ENCODE assay signal across 8 mouse cellular contexts in the genomic region with DNA sequence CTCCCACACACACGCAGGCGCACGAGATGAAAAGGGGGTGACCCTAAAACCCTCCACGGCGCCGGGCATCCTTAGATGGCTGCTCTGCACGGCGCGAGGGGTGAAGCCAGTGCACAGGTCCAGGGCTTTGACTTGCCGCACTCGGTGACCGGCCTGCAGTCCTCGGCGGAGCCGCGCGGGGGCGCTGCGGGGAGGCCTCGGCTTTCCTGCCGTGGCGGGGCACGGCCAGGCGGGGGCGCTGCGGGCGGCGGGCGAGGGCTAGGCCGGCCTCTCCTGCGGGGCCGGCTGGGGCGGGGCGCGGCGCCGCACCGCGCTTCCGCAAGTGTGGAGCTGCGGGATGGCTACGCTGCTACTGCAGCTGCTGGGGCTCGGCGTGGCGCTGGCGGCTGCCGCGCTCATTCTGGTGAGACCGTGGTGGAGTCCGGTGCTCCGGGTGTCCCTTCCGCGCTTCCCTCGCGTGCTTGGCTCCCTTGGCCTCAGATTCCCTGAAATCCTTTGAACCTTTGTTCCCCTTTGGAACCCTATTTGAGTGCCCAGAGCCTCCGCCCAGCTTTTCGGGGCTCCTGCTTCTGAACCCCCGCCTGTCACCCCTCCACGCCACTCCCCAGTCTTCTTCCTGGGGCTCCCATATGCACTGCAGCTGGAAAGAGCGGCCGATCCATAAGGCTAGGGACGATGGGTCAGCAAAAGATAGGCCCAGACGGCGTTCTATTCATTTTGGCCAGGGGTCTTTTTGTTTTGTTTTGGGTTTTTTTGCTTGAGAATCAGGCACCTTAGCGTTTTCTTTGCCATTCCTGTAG. TPM values are rescaled to one million over a fixed set of nuclear protein-coding genes. Genes with fewer than 3 reads are reported as not detected.
A peak's percentile ranks its signal among the peaks of the same experiment; 100 is the strongest.
DNase-seq lines count a peak whose midpoint lies in the region; ATAC-seq lines count a peak whose summit lies in the region.

A gene (minus strand): TSS at position 147 of the 800 bp plus-strand sequence.
A gene (plus strand): TSS at position 293 of the 800 bp plus-strand sequence.

- H3K4me2 ChIP-seq in heart, embryonic 14.5 days (ENCODE audit: low read length): peak within 1 kb of the TSS; percentile 90
- H3K4me2 ChIP-seq in liver, embryonic 12.5 days: peak within 1 kb of the TSS; percentile 92

- peak within 1 kb of the TSS; percentile 96 for H3K4me3 ChIP-seq in forebrain, embryonic 10.5 days
- H3K4me3 ChIP-seq in heart, embryonic 14.5 days (ENCODE audit: control insufficient read depth in 1 of 2, insufficient read depth in 1 of 2, low read depth in 1 of 2, low read length in 2 of 2): peak within 1 kb of the TSS; percentile 78 to 89
- H3K4me3 ChIP-seq in liver, embryonic 12.5 days: peak within 1 kb of the TSS; percentile 92

- DNase-seq in CD4-positive helper T cell, adult 2 months (ENCODE audit: low read depth, low spot score): peak; percentile 90
- peak; percentile 60 for DNase-seq in brain, embryonic 18.5 days (ENCODE audit: low read depth, low spot score)
- DNase-seq in forebrain, embryonic 10.5 days (ENCODE audit: extremely low spot score, low spot score): peak; percentile 92
- DNase-seq in kidney, postnatal 14 days: peak; percentile 92
- peak; percentile 96 for DNase-seq in naive thymus-derived CD4-positive, alpha-beta T cell, adult 2 months (ENCODE audit: low read depth)
- peak; percentile 85 for DNase-seq in splenic B cell, adult 2 months (ENCODE audit: low read depth, low spot score)

- peaks cover 14% of the 10 kb centered on the region for H3K4me1 ChIP-seq in forebrain, embryonic 10.5 days
- H3K4me1 ChIP-seq in heart, embryonic 14.5 days (ENCODE audit: control insufficient read depth in 2 of 2, insufficient read depth in 2 of 2, low read length in 2 of 2): peaks cover 0 to 12% of the 10 kb centered on the region in 2 experiments; a peak in 1 of 4 replicates
- H3K4me1 ChIP-seq in liver, embryonic 12.5 days: peaks cover 37% of the 10 kb centered on the region

- H3K9me3 ChIP-seq in forebrain, embryonic 10.5 days: no peaks in the 10 kb centered on the region
- no peaks in the 10 kb centered on the region for H3K9me3 ChIP-seq in heart, embryonic 14.5 days (ENCODE audit: control insufficient read depth, low read length)
- no peaks in the 10 kb centered on the region for H3K9me3 ChIP-seq in liver, embryonic 12.5 days (replicated peaks)

- peak within 1 kb of the TSS; percentile 98 for H3K27ac ChIP-seq in forebrain, embryonic 10.5 days
- peak within 1 kb of the TSS; percentile 98 to 100 for H3K27ac ChIP-seq in heart, embryonic 14.5 days (replicated peaks in 1 of 2; ENCODE audit: control insufficient read depth in 1 of 2, insufficient read depth in 1 of 2, low read depth in 2 of 2, low read length in 2 of 2)
- peak within 1 kb of the TSS; percentile 99 for H3K27ac ChIP-seq in liver, embryonic 12.5 days

- peaks cover 61% of the 10 kb centered on the region for H3K36me3 ChIP-seq in forebrain, embryonic 10.5 days (replicated peaks)
- peaks cover 47% of the 10 kb centered on the region for H3K36me3 ChIP-seq in heart, embryonic 14.5 days (ENCODE audit: control insufficient read depth, insufficient read depth, low read length)
- peaks cover 58% of the 10 kb centered on the region for H3K36me3 ChIP-seq in liver, embryonic 12.5 days
- peaks cover 4% of the 10 kb centered on the region for H3K36me3 ChIP-seq in splenic B cell, adult 2 months (ENCODE audit: control insufficient read depth, insufficient read depth, low read length, poor library complexity, severe bottlenecking)

- peak; percentile 85 for ATAC-seq in heart, embryonic 14.5 days (ENCODE audit: insufficient number of reproducible peaks, insufficient read depth, low FRiP score, low read depth)
- peak; percentile 86 for ATAC-seq in liver, embryonic 12.5 days

- WGBS in forebrain, embryonic 10.5 days: 1% methylated on average over 61 of the region's 65 CpGs
- WGBS in heart, embryonic 14.5 days: under 1% methylated on average over 63 of the region's 65 CpGs
- under 1% methylated on average over 56 of the region's 65 CpGs for WGBS in liver, embryonic 12.5 days (ENCODE audit: insufficient replicate concordance)

- no peaks in the 10 kb centered on the region for H3K27me3 ChIP-seq in forebrain, embryonic 10.5 days (ENCODE audit: poor library complexity, severe bottlenecking)
- no peaks in the 10 kb centered on the region for H3K27me3 ChIP-seq in heart, embryonic 14.5 days (ENCODE audit: control insufficient read depth, insufficient read depth, low read length)
- H3K27me3 ChIP-seq in liver, embryonic 12.5 days (replicated peaks): no peaks in the 10 kb centered on the region
- H3K27me3 ChIP-seq in splenic B cell, adult 2 months (ENCODE audit: control insufficient read depth, insufficient read depth, low read length, poor library complexity, severe bottlenecking): no peaks in the 10 kb centered on the region

- peak within 1 kb of the TSS; percentile 97 for H3K9ac ChIP-seq in heart, embryonic 14.5 days (ENCODE audit: low read length)
- peak within 1 kb of the TSS; percentile 88 for H3K9ac ChIP-seq in liver, embryonic 12.5 days

RNA-seq across cellular contexts. Expression of the first gene that starts in this region (rescaled TPM):
- 196 and 206 TPM in 2 replicates for polyA plus RNA-seq in forebrain, embryonic 10.5 days (2016; fragmentation: Nextera tagmentation; extraction: Ambion mirVana)
- 70.6 and 79.7 TPM in 2 replicates for polyA plus RNA-seq in heart, embryonic 14.5 days (2014; fragmentation: Nextera tagmentation; extraction: Ambion mirVana)
- 124 and 125 TPM in 2 replicates for polyA plus RNA-seq in liver, embryonic 12.5 days (2016; fragmentation: Nextera tagmentation; extraction: Ambion mirVana)

RNA-seq across cellular contexts. Expression of the second gene that starts in this region (rescaled TPM):
- 40.8 and 42.6 TPM in 2 replicates for polyA plus RNA-seq in forebrain, embryonic 10.5 days (2016; fragmentation: Nextera tagmentation; extraction: Ambion mirVana)
- 37.4 and 41.6 TPM in 2 replicates for polyA plus RNA-seq in heart, embryonic 14.5 days (2014; fragmentation: Nextera tagmentation; extraction: Ambion mirVana)
- polyA plus RNA-seq in liver, embryonic 12.5 days (2016; fragmentation: Nextera tagmentation; extraction: Ambion mirVana): 31.2 and 33.7 TPM in 2 replicates

Comparison
In these comparisons a context has a peak if more than half of its experiments do, and no peak if none do; other contexts are left out.
1. Peak in every context shown above with its lines: DNase-seq, ATAC-seq, H3K4me3 ChIP-seq and H3K27ac ChIP-seq.